Mouse (Mus musculus) forebrain, embryonic 13.5 days (tissue): Measurements from ENCODE around the gene Fn3krp. TPM values are rescaled to one million over a fixed set of nuclear protein-coding genes. Genes with fewer than 3 reads are reported as not detected.

Experiments
- ATAC-seq: fragments of 200-750 bp; cut with Nextera tagmentation; 2 replicates; pipeline ENCODE4 v1.8.0; 2017
- H3K27ac ChIP-seq: fragments of 300-500 bp; sonication (generic); 2 replicates; pipeline ENCODE4 v1.5.1; 2015; ENCODE audit warnings: inconsistent platforms, mild to moderate bottlenecking, moderate library complexity
- H3K27me3 ChIP-seq: fragments of 300-500 bp; sonication (generic); 2 replicates; pipeline ENCODE4 v1.6.1; 2015; ENCODE audit warnings: mild to moderate bottlenecking, inconsistent platforms
- H3K36me3 ChIP-seq: fragments of 300-500 bp; sonication (generic); 2 replicates; pipeline ENCODE4 v1.6.1; 2015; ENCODE audit warnings: mild to moderate bottlenecking, inconsistent platforms; ENCODE audit not compliant: poor library complexity, severe bottlenecking
- H3K4me1 ChIP-seq: fragments of 300-500 bp; sonication (generic); 2 replicates; pipeline ENCODE4 v1.6.1; 2015; ENCODE audit warnings: inconsistent platforms
- H3K4me2 ChIP-seq: fragments of 300-500 bp; sonication (generic); 2 replicates; pipeline ENCODE4 v1.6.1; 2015; ENCODE audit warnings: inconsistent platforms, mild to moderate bottlenecking, moderate library complexity
- H3K4me3 ChIP-seq: fragments of 300-500 bp; sonication (generic); 2 replicates; pipeline ENCODE4 v1.5.1; 2015; ENCODE audit warnings: mild to moderate bottlenecking, inconsistent platforms
- H3K9ac ChIP-seq: fragments of 300-500 bp; sonication (generic); 2 replicates; pipeline ENCODE4 v1.6.1; 2015; ENCODE audit warnings: mild to moderate bottlenecking, inconsistent platforms
- H3K9me3 ChIP-seq: fragments of 300-500 bp; sonication (generic); replicated peaks from 2 replicates; pipeline ENCODE4 v1.6.1; 2016; ENCODE audit warnings: inconsistent platforms
- WGBS: fragments of 180-500 bp; shearing (Covaris S2); methylation state at CpG from one replicate; pipeline ENCODE4 v1.1.7; 2015; 5-methylcytosine and 5-hydroxymethylcytosine counted together
- microRNA-seq: library from miRNA; unstranded; fragments of <30 nt; microRNA quantifications from one replicate; pipeline ENCODE4, GENCODE M21; 2016
- polyA plus RNA-seq: library from polyadenylated mRNA; unstranded; fragments of >200 nt; fragmentation: Nextera tagmentation; extraction: Ambion mirVana; gene quantifications from 2 replicates; pipeline ENCODE4 v1.2.1, GENCODE M21; 2015

Fn3krp gene
- polyA plus RNA-seq, 1 experiment from 2014 or later, result 11.0 TPM

- H3K27ac ChIP-seq, result peak within 1 kb of the TSS; percentile 84
- no peaks in the 10 kb centered on the region for H3K9me3 ChIP-seq
- no peaks in the 10 kb centered on the region for H3K27me3 ChIP-seq
- ATAC-seq, result peak; percentile 97
- peak within 1 kb of the TSS; percentile 83 for H3K9ac ChIP-seq
- peak within 1 kb of the TSS; percentile 81 for H3K4me2 ChIP-seq
- peaks cover 12% of the 10 kb centered on the region; the same call in 1 of the 2 replicates for H3K36me3 ChIP-seq
- peaks cover 21% of the 10 kb centered on the region for H3K4me1 ChIP-seq
- under 1% methylated on average over 58 of the region's 58 CpGs for WGBS
- H3K4me3 ChIP-seq, result peak within 1 kb of the TSS; percentile 70
These were observed 30.8 kb downstream of the Fn3krp start, which contains the start of gene Tbcd for GRCm38 (mm10) chr11:121451753-121452635. Tbcd (plus strand) TSS chr11:121451949.

GRCm38 (mm10) chr11:121457874-121458273 lies 36.7 kb downstream of the Fn3krp start:
- Histone ChIP-seq H3K9ac (no peak overlapping the region), H3K4me3 (no peak overlapping the region), H3K4me1 (peaks cover 11% of the 10 kb centered on the region), H3K27ac (no peak overlapping the region), H3K36me3 (peaks cover 65% of the 10 kb centered on the region), H3K27me3 (no peaks in the 10 kb centered on the region), H3K9me3 (0 out of 2 replicates have a peak, but pooled peaks cover 4% of the 10 kb centered on the region), H3K4me2 (no peak overlapping the region)
- WGBS, result 95% methylated on average over 3 of the region's 3 CpGs
- no peak for ATAC-seq

- ATAC-seq, result no peak
- H3K27me3 ChIP-seq, result no peaks in the 10 kb centered on the region
- H3K4me1 ChIP-seq, result no peaks in the 10 kb centered on the region
- H3K9ac ChIP-seq, result no peak overlapping the region
- H3K4me2 ChIP-seq, result no peak overlapping the region
- H3K9me3 ChIP-seq, result no peaks in the 10 kb centered on the region
- H3K27ac ChIP-seq, result no peak overlapping the region
- H3K36me3 ChIP-seq, result peaks cover 69% of the 10 kb centered on the region
- no peak overlapping the region for H3K4me3 ChIP-seq
- WGBS, result 96% methylated on average over 6 of the region's 6 CpGs
These were observed 46.2 kb downstream of the Fn3krp start for GRCm38 (mm10) chr11:121467408-121467807.

- peaks cover 48% of the 10 kb centered on the region for H3K36me3 ChIP-seq
- no peak overlapping the region for H3K4me3 ChIP-seq
- H3K4me2 ChIP-seq, result no peak overlapping the region
- H3K9me3 ChIP-seq, result no peaks in the 10 kb centered on the region
- WGBS, result 88% methylated on average over 3 of the region's 3 CpGs
- ATAC-seq, result no peak
- H3K27me3 ChIP-seq, result no peaks in the 10 kb centered on the region
- H3K9ac ChIP-seq, result no peak overlapping the region
- H3K27ac ChIP-seq, result no peak overlapping the region
- no peaks in the 10 kb centered on the region for H3K4me1 ChIP-seq
These were observed 53.6 kb downstream of the Fn3krp start for GRCm38 (mm10) chr11:121474831-121475230.

- Histone ChIP-seq H3K36me3 (peaks cover 46% of the 10 kb centered on the region), H3K4me3 (no peak overlapping the region)
- ATAC-seq, result peak; percentile 24; the same call in 1 of the 2 replicates
These were observed 54.7 kb downstream of the Fn3krp start for GRCm38 (mm10) chr11:121475699-121476415.

GRCm38 (mm10) chr11:121479476-121480203 lies 58.4 kb downstream of the Fn3krp start:
- no peak overlapping the region for H3K4me3 ChIP-seq
- ATAC-seq, result no peak
- no peaks in the 10 kb centered on the region for H3K9me3 ChIP-seq
- H3K27me3 ChIP-seq, result no peaks in the 10 kb centered on the region
- H3K9ac ChIP-seq, result no peak overlapping the region
- H3K4me1 ChIP-seq, result no peaks in the 10 kb centered on the region
- WGBS, result 92% methylated on average over 15 of the region's 15 CpGs
- no peak overlapping the region for H3K4me2 ChIP-seq
- no peak overlapping the region for H3K27ac ChIP-seq
- H3K36me3 ChIP-seq, result peaks cover 60% of the 10 kb centered on the region

More at GRCm38 (mm10) chr11:121475699-121476415, 54.7 kb downstream of the Fn3krp start:
- WGBS, result 44% methylated on average over 9 of the region's 9 CpGs
- Histone ChIP-seq H3K9me3 (no peaks in the 10 kb centered on the region), H3K4me2 (no peak overlapping the region), H3K9ac (no peak overlapping the region), H3K4me1 (no peaks in the 10 kb centered on the region), H3K27me3 (no peaks in the 10 kb centered on the region), H3K27ac (no peak overlapping the region)

Small RNAs within 50 kb of the gene (microRNA-seq; reads per million reads assigned to microRNA genes)
- gene Mir7236, result not detected

Other genes with a start within 250 kb of the Fn3krp start
- gene Hexdc, start 217.0 kb upstream of the Fn3krp start, polyA plus RNA-seq, result 11.4 and 12.0 TPM in 2 replicates
- 16.8 and 17.2 TPM in 2 replicates for gene Ogfod3, start 216.7 kb upstream of the Fn3krp start, polyA plus RNA-seq
- 37.0 and 41.2 TPM in 2 replicates for gene Cybc1, start 192.1 kb upstream of the Fn3krp start, polyA plus RNA-seq
- 74.0 and 78.9 TPM in 2 replicates for gene Narf, start 184.1 kb upstream of the Fn3krp start, polyA plus RNA-seq
- gene Foxk2, start 161.4 kb upstream of the Fn3krp start, polyA plus RNA-seq, result 13.4 and 14.2 TPM in 2 replicates
- gene Wdr45b, start 67.0 kb upstream of the Fn3krp start, polyA plus RNA-seq, result 82.1 and 90.2 TPM in 2 replicates
- 4.1 and 4.3 TPM in 2 replicates for gene Rab40b, start 33.1 kb upstream of the Fn3krp start, polyA plus RNA-seq
- gene Fn3k, start 13.5 kb downstream of the Fn3krp start, polyA plus RNA-seq, result 2.3 and 2.5 TPM in 2 replicates
- gene Tbcd, start 30.5 kb downstream of the Fn3krp start, polyA plus RNA-seq, result 45.2 and 50.0 TPM in 2 replicates
- gene Zfp750, start 97.9 kb downstream of the Fn3krp start, polyA plus RNA-seq, result 0.19 and 0.44 TPM in 2 replicates